Mouse (Mus musculus) limb, embryonic 10.5 days (tissue): ENCODE results near the gene Stxbp1. TPM values are rescaled to one million over a fixed set of nuclear protein-coding genes. Genes with fewer than 3 reads are reported as not detected.
"Not testable (repeated sequence)": the region's sequence is repeated elsewhere in the genome, so short reads cannot be mapped to it uniquely, and the experiment has no call there.

ENCODE experiments used
- DNase-seq: peaks from one replicate; pipeline ENCODE4 v3.0.0-alpha.2; 2017; ENCODE audit warnings: low spot score
- H3K27ac ChIP-seq: fragments of 300-500 bp; sonication (generic); 2 replicates; pipeline ENCODE4 v1.5.1; 2016; ENCODE audit warnings: mild to moderate bottlenecking
- H3K27me3 ChIP-seq: fragments of 300-500 bp; sonication (generic); 2 replicates; pipeline ENCODE4 v1.6.1; 2016; ENCODE audit warnings: low read depth, mild to moderate bottlenecking; ENCODE audit not compliant: poor library complexity, severe bottlenecking
- H3K36me3 ChIP-seq: fragments of 300-500 bp; sonication (generic); 2 replicates; pipeline ENCODE4 v1.6.1; 2016; ENCODE audit warnings: mild to moderate bottlenecking, moderate library complexity
- H3K4me1 ChIP-seq: fragments of 300-500 bp; sonication (generic); 2 replicates; pipeline ENCODE4 v1.6.1; 2016
- H3K4me3 ChIP-seq: fragments of 300-500 bp; sonication (generic); 2 replicates; pipeline ENCODE4 v1.5.1; 2016; ENCODE audit warnings: mild to moderate bottlenecking, moderate library complexity
- H3K9me3 ChIP-seq: fragments of 300-500 bp; sonication (generic); replicated peaks from 2 replicates; pipeline ENCODE4 v1.6.1; 2016; ENCODE audit warnings: mild to moderate bottlenecking
- WGBS: fragments of 180-500 bp; shearing (Covaris S2); methylation state at CpG from one replicate; pipeline ENCODE4 v1.1.7; 2016; 5-methylcytosine and 5-hydroxymethylcytosine counted together
- polyA plus RNA-seq: library from polyadenylated mRNA; unstranded; fragments of >200 nt; fragmentation: Nextera tagmentation; extraction: Ambion mirVana; gene quantifications from 2 replicates; pipeline ENCODE4 v1.2.1, GENCODE M21; 2016

The Stxbp1 gene
- polyA plus RNA-seq, 1 experiment from 2014 or later: 12.9 TPM

DNA sequence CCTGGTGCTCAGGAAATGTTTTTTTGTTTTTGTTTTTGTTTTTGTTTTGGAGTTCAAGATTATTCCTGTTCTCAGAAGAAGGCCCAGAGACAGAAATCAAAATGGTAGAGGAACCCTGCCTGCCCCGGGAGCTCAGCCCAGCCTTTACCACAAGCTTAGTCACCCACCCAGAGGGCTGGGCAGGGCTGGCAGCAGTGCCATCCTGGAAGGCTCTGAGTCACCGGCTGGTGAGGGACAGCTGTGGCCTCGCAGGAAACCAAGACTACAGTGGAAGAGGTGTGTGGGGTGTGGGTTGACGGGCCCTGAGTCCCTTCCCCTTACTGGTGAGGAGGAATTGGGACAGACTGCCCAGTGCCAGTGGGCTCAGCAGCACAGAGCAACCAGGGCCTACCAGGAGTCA is 20.3 kb upstream of the Stxbp1 start:
- H3K9me3 ChIP-seq: no peaks in the 10 kb centered on the region
- no peaks in the 10 kb centered on the region for H3K36me3 ChIP-seq
- 0 out of 2 replicates have a peak, but pooled peaks cover 3% of the 10 kb centered on the region for H3K4me1 ChIP-seq
- WGBS: 87% methylated on average over 4 of the region's 4 CpGs
- H3K27ac ChIP-seq: no peak overlapping the region
- no peak overlapping the region for H3K4me3 ChIP-seq
- H3K27me3 ChIP-seq: no peaks in the 10 kb centered on the region
- no peak for DNase-seq

DNA sequence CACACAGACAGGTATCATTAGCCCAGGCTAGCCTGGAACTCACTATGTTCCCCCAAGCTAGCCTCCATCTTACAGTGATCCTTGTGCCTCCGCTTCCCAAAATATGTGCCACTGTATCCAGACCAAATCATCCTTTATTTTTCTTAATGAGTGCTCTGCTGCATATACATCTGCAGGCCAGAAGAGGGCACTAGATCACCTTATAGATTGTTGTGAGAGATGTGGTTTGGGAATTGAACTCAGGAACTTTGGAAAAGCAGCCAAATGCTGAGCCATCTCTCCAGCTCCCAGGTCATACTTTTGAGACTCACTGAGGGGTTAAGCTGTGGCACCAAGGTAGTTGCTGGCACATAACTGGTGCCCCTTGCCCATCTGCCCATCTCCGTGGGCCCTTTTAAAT is 17.7 kb upstream of the Stxbp1 start:
- no peaks in the 10 kb centered on the region for H3K36me3 ChIP-seq
- 64% methylated on average over 2 of the region's 2 CpGs for WGBS
- no peak overlapping the region for H3K27ac ChIP-seq
- 0 out of 2 replicates have a peak, but pooled peaks cover 1% of the 10 kb centered on the region for H3K4me1 ChIP-seq
- H3K27me3 ChIP-seq: no peaks in the 10 kb centered on the region
- H3K9me3 ChIP-seq: no peaks in the 10 kb centered on the region
- DNase-seq: no peak
- H3K4me3 ChIP-seq: no peak overlapping the region

DNA sequence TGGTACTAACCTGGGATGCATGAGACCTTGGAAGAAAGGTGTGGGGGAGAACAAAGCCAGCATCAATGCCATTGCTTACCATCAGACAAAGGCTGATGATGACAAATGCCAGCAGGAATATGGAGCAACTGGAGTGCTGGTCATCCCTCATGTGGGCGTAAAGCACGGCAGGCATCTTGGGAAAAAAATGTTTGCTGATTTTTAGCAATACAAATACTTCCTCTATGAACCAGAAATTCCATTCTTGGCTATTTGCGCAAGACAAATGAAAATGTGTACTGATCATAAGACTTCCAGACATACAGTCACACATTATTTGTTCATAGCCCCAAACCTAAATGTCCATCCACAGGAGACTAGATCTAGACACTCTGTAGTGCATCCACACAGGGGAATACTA is 16.3 kb upstream of the Stxbp1 start:
- no peak for DNase-seq
- H3K9me3 ChIP-seq: no peaks in the 10 kb centered on the region
- no peaks in the 10 kb centered on the region for H3K27me3 ChIP-seq
- H3K36me3 ChIP-seq: no peaks in the 10 kb centered on the region
- H3K27ac ChIP-seq: no peak overlapping the region
- WGBS: 95% methylated on average over 3 of the region's 3 CpGs
- no peak overlapping the region for H3K4me3 ChIP-seq
- H3K4me1 ChIP-seq: no peaks in the 10 kb centered on the region

DNA sequence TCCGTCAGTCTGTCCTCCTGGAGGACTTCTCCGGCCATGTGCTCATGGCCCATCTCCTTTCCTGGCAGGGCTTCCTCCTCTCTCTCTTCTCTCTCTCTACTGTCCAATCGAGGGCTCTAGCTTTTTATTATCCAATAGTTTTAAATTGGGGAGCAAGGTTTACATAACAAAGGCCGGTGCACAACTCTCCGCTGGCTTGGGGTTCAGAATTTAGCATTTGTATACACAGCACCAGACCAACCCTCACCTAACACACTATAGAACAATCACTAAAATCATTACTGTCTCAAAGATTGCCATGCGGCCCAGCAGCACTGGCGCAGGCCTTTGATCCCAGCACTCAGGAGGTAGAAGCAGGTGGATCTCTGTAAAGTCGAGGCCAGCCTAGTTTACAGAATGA is 13.8 kb upstream of the Stxbp1 start:
- no peaks in the 10 kb centered on the region for H3K27me3 ChIP-seq
- no peaks in the 10 kb centered on the region for H3K36me3 ChIP-seq
- H3K9me3 ChIP-seq: no peaks in the 10 kb centered on the region
- DNase-seq: no peak
- H3K4me3 ChIP-seq: no peak overlapping the region
- H3K27ac ChIP-seq: no peak overlapping the region
- WGBS: 81% methylated on average over 8 of the region's 8 CpGs
- H3K4me1 ChIP-seq: peaks cover 4% of the 10 kb centered on the region; the same call in 1 of the 2 replicates

DNA sequence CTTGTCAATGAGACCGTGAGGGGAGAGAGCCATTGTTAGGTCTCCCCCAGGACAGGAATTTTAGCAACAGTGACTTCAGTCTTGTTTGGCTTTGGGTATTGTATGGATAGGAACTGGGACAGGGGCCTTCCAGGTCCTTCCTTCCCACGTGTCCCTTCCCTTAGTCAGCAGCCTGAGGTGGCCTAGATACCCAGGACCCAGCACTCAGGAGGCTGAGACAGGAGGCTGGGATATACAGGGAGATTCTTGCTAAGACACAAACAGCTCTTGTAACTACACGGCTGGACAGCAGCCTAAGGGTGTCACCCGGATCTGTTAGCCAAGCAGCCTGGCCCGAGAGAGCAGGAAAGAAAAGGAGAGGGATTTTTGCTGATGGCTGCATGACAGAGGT is 12.6 kb upstream of the Stxbp1 start:
- Histone ChIP-seq H3K36me3 (no peaks in the 10 kb centered on the region), H3K27me3 (no peaks in the 10 kb centered on the region), H3K27ac (no peak overlapping the region; the same call in 1 of the 2 replicates), H3K4me3 (no peak overlapping the region), H3K9me3 (no peaks in the 10 kb centered on the region), H3K4me1 (peaks cover 4% of the 10 kb centered on the region; the same call in 1 of the 2 replicates)
- DNase-seq: no peak
- WGBS: 86% methylated on average over 5 of the region's 5 CpGs

DNA sequence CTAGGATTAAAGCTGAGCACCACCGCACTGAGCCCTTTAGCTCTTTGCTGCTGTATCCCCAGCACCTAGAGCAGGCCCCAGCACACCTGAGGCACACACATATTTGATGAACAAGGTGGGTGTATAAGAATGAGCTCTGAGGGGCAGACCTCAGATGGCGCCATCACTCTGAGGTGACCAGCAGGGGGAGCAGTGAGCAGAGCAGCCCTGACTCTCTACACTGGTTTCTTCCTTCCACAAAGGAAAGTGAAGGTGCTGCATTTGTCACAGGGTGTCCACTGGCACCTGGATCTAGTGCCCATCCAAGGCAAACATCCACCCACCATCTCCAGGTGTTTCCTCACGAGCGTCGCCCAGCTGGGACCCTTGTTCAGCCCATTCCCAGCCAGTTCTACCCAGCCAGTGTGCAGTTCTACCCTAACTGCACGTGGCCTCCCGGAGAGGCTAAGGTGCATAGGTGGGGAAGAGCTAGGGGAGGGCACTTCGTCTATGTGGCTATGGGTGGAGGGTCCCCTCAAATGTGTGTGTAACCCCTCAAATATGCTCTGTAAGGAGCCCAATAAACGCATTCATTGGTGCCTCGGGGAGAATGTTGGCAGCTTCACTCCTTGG is 12.1 kb upstream of the Stxbp1 start:
- Histone ChIP-seq H3K4me1 (peaks cover 5% of the 10 kb centered on the region; the same call in 1 of the 2 replicates), H3K9me3 (no peaks in the 10 kb centered on the region), H3K27me3 (no peaks in the 10 kb centered on the region), H3K4me3 (no peak overlapping the region), H3K36me3 (no peaks in the 10 kb centered on the region), H3K27ac (no peak overlapping the region; the same call in 1 of the 2 replicates)
- WGBS: 47% methylated on average over 10 of the region's 10 CpGs
- peak; percentile 84 for DNase-seq

DNA sequence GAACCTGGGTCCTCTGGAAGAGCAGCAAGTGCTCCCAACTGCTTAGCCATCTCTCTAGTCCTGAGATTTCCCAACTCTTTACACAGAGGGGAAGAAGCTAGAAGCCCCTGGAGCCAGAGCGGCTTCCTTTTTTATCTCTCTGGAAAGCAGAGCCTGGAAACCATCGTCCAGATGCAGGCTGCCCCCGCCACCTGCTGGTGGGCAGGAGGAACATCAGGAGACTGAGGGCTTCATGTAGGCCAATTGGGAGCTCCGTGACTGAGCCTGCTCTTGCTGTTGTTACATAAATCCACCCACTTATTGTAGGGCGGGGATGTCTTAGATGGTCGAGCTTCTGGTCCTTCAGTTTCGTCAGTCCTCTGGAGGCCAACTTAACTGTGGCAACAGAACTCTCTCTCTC is 10.5 kb upstream of the Stxbp1 start:
- Histone ChIP-seq H3K27ac (no peak overlapping the region), H3K4me3 (no peak overlapping the region), H3K36me3 (no peaks in the 10 kb centered on the region), H3K9me3 (no peaks in the 10 kb centered on the region), H3K4me1 (peaks cover 8% of the 10 kb centered on the region), H3K27me3 (peaks cover 8% of the 10 kb centered on the region)
- WGBS: 1% methylated on average over 7 of the region's 7 CpGs
- peak; percentile 89 for DNase-seq

DNA sequence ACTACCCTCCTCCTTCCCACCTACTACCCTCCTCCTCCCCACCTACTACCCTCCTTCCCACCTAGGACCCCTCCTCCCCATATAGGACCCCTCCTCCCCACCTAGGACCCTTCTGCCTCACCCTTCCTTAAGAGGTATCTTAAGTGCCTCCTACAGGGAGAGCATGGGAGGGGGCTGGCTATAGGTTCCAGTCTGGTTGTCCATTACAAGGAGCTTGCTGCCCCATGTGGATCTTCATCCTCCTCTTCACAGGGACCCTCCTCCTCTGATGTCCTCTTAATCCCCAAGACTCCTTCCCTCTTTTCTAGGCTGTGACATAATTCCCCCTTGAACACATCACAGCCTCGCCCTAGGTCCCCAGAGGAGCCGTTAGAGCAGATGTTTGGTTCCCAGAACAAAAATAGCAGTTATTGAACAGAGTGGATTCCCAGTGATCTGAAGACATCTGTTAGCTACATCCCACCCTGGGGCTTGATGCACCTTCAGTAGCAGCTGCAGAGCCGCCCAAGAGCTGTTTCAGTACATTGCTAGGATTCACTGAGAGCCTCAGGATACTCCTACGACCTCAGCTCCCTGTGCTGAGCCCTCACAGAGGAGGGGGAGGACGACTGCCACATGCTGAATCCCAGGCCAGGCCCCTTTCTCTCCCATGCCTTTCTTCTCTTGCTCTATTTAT is 8.9 kb upstream of the Stxbp1 start:
- H3K27ac ChIP-seq: no peak overlapping the region
- 59% methylated on average over 5 of the region's 5 CpGs for WGBS
- peaks cover 16% of the 10 kb centered on the region for H3K4me1 ChIP-seq
- no peaks in the 10 kb centered on the region for H3K36me3 ChIP-seq
- no peaks in the 10 kb centered on the region for H3K9me3 ChIP-seq
- peaks cover 24% of the 10 kb centered on the region for H3K27me3 ChIP-seq
- no peak overlapping the region for H3K4me3 ChIP-seq
- DNase-seq: no peak

DNA sequence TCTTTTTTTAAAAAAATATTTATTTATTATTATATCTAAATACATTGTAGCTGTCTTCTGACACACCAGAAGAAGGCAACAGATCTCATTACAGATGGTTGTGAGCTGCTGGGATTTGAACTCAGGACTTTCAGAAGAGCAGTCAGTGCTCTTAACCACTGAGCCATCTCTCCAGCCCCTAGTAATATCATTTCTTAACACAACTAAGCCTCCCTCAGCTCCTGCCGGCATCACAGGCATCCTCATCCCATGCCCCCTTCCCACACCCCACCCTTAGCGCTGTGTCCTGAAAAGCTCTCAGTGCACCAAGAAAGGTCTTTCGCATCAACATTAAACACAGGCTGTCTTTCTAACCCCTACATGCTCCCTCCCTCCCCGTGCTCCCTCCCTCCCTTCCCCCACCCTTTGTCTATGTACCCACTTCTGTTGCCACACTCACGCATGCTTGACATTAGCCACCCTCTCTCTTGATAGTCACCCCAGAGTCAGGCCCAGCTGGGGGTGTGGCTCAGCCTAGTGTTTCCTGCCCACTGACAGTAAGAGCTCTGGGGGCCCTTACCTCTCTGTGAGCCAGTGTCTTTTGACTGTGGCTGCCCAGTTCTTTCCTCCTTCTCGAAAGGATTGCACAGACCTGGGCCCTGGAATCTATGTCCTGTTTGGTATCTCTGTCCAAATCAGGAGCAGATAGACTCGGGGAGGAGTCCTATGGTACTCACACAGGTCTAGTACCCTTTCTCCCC is 8.2 kb upstream of the Stxbp1 start:
- H3K9me3 ChIP-seq: no peaks in the 10 kb centered on the region
- no peaks in the 10 kb centered on the region for H3K36me3 ChIP-seq
- no peak for DNase-seq
- H3K27ac ChIP-seq: no peak overlapping the region
- H3K4me3 ChIP-seq: no peak overlapping the region
- H3K27me3 ChIP-seq: peaks cover 29% of the 10 kb centered on the region
- 72% methylated on average over 7 of the region's 7 CpGs for WGBS
- peaks cover 16% of the 10 kb centered on the region for H3K4me1 ChIP-seq

DNA sequence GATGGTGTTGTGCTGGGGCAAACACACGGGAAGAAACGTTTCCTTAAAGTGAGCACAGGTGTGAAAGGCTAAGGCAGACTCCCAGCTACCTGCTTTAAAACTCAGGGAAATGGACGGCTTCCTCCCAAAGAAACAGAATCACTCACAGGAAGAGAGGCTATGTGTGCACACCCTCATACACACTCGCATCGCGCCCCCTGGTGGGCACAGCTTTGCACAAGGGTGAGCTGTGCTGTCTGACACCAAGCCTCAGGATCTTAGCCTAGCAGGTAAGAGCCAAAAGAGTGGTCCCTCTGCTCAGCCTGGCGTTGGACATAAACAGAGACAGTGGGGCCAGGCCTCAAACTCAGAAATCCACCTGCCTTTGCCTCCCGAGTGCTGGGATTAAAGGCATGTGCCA is 7.2 kb upstream of the Stxbp1 start:
- WGBS: 5% methylated on average over 8 of the region's 8 CpGs
- H3K9me3 ChIP-seq: no peaks in the 10 kb centered on the region
- H3K36me3 ChIP-seq: no peaks in the 10 kb centered on the region
- H3K4me1 ChIP-seq: peaks cover 16% of the 10 kb centered on the region
- H3K27me3 ChIP-seq: peaks cover 29% of the 10 kb centered on the region
- H3K4me3 ChIP-seq: no peak overlapping the region
- peak; percentile 95 for DNase-seq
- H3K27ac ChIP-seq: no peak overlapping the region

DNA sequence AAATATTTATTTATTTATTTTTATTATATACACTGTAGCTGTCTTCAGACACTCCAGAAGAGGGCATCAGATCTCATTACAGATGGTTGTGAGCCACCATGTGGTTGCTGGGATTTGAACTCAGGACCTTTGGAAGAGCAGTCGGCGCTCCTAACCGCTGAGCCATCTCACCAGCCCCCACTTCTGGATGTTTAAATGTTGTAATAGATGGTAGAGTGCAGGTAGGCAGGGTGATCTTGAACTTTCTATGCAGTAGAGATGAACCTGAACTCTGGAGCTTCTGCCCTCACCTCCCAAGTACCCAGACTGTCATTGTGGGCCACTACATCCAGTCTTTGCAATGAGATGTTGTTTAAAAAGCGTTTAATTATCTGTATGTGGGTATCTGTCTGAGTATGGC is 6.7 kb upstream of the Stxbp1 start:
- 72% methylated on average over 4 of the region's 4 CpGs for WGBS
- not testable (repeated sequence) for H3K4me3 ChIP-seq
- peaks cover 16% of the 10 kb centered on the region for H3K4me1 ChIP-seq

DNA sequence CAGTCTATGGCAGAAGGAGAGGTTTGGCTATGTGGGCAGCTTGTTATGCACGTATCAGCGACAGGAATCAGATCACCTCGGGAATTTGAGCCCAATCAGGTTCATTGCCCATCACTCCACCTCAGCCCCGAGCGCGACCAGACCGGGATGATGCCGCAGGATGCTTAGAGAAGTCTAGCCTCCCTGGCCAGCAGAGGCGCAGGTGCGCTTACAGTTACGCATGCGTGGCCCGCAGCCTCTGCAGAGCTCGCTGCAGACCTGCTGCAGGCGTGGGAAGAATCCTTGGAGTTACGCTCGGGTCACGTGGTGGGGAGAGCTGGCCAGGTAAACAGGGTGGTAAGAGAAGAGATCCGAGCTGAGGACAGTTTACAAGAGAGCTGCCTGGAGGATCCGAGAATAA is 5.1 kb upstream of the Stxbp1 start:
- Histone ChIP-seq H3K4me3 (peak overlapping the region; percentile 26; the same call in 1 of the 2 replicates), H3K27ac (no peak overlapping the region), H3K9me3 (no peaks in the 10 kb centered on the region), H3K36me3 (no peaks in the 10 kb centered on the region), H3K27me3 (peaks cover 29% of the 10 kb centered on the region), H3K4me1 (peaks cover 15% of the 10 kb centered on the region)
- peak; percentile 64 for DNase-seq
- WGBS: 3% methylated on average over 20 of the region's 20 CpGs

More for the DNA sequence above, 6.7 kb upstream of the Stxbp1 start:
- H3K36me3 ChIP-seq, H3K9me3 ChIP-seq, DNase-seq, H3K27ac ChIP-seq: not testable (repeated sequence)
- H3K27me3 ChIP-seq: peaks cover 29% of the 10 kb centered on the region

DNA sequence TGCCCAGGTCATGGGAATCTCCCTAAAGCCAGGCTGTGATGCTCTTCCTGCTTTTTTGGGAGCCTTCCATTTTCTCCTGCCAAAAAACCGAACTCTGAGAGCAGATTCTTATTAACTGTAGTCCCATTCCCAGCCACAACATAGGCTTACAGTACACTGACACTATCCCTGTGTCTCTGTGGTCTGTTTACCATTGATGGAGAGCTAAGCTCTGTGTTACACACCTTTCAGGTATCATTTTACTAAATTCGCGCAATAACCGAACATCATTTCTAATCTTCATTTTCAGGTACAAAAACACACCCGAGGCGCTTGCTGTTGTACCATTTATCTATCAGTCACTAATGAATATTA is 400 bp upstream of the Stxbp1 start:
- Histone ChIP-seq H3K4me1 (peaks cover 22% of the 10 kb centered on the region), H3K36me3 (no peaks in the 10 kb centered on the region), H3K27me3 (peaks cover 26% of the 10 kb centered on the region), H3K4me3 (peak overlapping the region; percentile 88), H3K9me3 (no peaks in the 10 kb centered on the region), H3K27ac (0 out of 2 replicates have a peak overlapping the region, but pooled peaks have one; percentile 85)
- 52% methylated on average over 6 of the region's 6 CpGs for WGBS
- no peak for DNase-seq
